Mouse (Mus musculus): ENCODE measurements at regions not wholly inside any gene's neighbourhood (a gene's known extent, or its start where the extent isn't known, plus 50 kb on each side); places are given as distances from the start of the nearest gene placed in this dataset.

DNA sequence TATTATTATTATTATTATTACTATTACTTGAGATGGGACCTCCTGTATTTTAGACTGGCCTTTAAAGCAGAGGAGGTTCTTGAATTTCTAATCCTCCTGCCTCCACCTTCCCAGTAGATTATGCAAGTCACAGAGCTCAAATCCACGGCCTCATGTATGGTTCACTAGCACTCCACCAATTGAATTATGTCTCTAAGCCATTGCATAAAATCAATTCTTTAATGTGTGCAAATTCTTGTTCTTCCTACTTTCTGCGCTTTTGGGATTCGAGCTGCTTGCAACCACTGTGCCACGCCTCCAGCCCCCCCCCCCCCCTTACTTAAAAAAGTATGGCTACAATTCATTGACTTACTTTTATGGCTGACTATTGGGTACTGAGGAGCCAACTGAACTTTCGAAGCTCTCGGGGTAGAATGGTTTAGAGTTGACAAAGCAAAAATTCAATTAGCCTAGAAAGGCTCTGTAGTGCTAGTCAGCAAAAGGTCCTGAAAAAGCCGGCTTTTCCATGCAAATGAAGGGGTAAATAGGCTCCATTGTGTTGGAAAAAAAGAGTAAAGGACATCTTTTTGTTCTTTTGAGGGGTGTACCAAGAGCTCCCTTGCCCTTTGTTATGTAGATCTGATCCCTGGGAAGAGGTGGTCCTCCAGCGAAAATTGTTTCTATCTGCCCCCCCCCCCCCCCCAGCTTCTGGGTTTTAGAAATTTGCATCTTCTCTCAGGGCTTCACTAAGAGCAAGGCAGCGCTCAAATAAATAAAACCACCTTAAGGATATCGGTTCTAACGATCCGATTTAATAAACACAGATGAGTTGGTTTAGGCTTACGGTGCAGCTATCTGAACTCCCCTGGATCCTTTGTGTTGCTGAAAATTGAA is 50.5 kb upstream of the Lrig1 start:
- intact Hi-C loops (cut with DNase I) = no loop called here
- DNase-seq (ENCODE audit: low spot score in 2 of 2) = no peak

Small RNA genes in the stretch of these regions (microRNA-seq; reads per million reads assigned to microRNA genes)
- 0 reads per million in 2 experiments for gene Gm23364

Data from left cerebral cortex, postnatal 14 days (tissue).